Mouse (Mus musculus) CD4-positive, CD25-positive, alpha-beta regulatory T cell, adult 4 months (primary cell): Measurements from ENCODE around the gene Slc6a5. TPM values are rescaled to one million over a fixed set of nuclear protein-coding genes. Genes with fewer than 3 reads are reported as not detected.
"Not testable (repeated sequence)": the region's sequence is repeated elsewhere in the genome, so short reads cannot be mapped to it uniquely, and the experiment has no call there.

ENCODE experiments used
- ATAC-seq: one replicate; pipeline ENCODE4 v1.8.0; 2017
- polyA plus RNA-seq, 2 experiments: library from polyadenylated mRNA; unstranded; fragments of 100-300 nt; shearing (Covaris generic); gene quantifications; one replicate each; pipeline ENCODE4 v1.2.1; 2017

Slc6a5 gene
- polyA plus RNA-seq, 2 experiments from 2014 or later, result not detected

- ATAC-seq, result no peak
Measured at GRCm38 (mm10) chr7:49913728-49914328, 3.9 kb downstream of the Slc6a5 start.

GRCm38 (mm10) chr7:49914946-49915345, 5.0 kb downstream of the Slc6a5 start:
- ATAC-seq, result no peak

- ATAC-seq, result no peak
Measured at GRCm38 (mm10) chr7:49915471-49915870, 5.5 kb downstream of the Slc6a5 start.

GRCm38 (mm10) chr7:49919494-49919893, 9.5 kb downstream of the Slc6a5 start:
- no peak for ATAC-seq

- no peak for ATAC-seq
Measured at GRCm38 (mm10) chr7:49920751-49921150, 10.8 kb downstream of the Slc6a5 start.

- no peak for ATAC-seq
Measured at GRCm38 (mm10) chr7:49922928-49923327, 13.0 kb downstream of the Slc6a5 start.

GRCm38 (mm10) chr7:49923376-49923775, 13.4 kb downstream of the Slc6a5 start:
- ATAC-seq, result peak; percentile 94

GRCm38 (mm10) chr7:49928571-49928970, 18.6 kb downstream of the Slc6a5 start:
- ATAC-seq, result no peak

GRCm38 (mm10) chr7:49929999-49930398, 20.1 kb downstream of the Slc6a5 start:
- no peak for ATAC-seq

- ATAC-seq, result not testable (repeated sequence)
Measured at GRCm38 (mm10) chr7:49933386-49934115, 23.6 kb downstream of the Slc6a5 start.

- no peak for ATAC-seq
Measured at GRCm38 (mm10) chr7:49936821-49937220, 26.9 kb downstream of the Slc6a5 start.

GRCm38 (mm10) chr7:49942023-49942422, 32.1 kb downstream of the Slc6a5 start:
- no peak for ATAC-seq

GRCm38 (mm10) chr7:49942490-49942889, 32.5 kb downstream of the Slc6a5 start:
- no peak for ATAC-seq

- no peak for ATAC-seq
Measured at GRCm38 (mm10) chr7:49946691-49947090, 36.7 kb downstream of the Slc6a5 start.

GRCm38 (mm10) chr7:49953546-49954181, 43.7 kb downstream of the Slc6a5 start:
- ATAC-seq, result no peak

GRCm38 (mm10) chr7:49954834-49955233, 44.9 kb downstream of the Slc6a5 start:
- no peak for ATAC-seq

- ATAC-seq, result no peak
Measured at GRCm38 (mm10) chr7:49957142-49957541, 47.2 kb downstream of the Slc6a5 start.

GRCm38 (mm10) chr7:49963764-49964163, 53.8 kb downstream of the Slc6a5 start:
- no peak for ATAC-seq

GRCm38 (mm10) chr7:49969516-49969915, 59.6 kb downstream of the Slc6a5 start:
- ATAC-seq, result no peak

GRCm38 (mm10) chr7:49974841-49975440, 65.0 kb downstream of the Slc6a5 start, which contains the start of gene Nell1:
Nell1 (plus strand) TSS chr7:49974864.
- ATAC-seq, result no peak

- ATAC-seq, result no peak
Measured at GRCm38 (mm10) chr7:49975441-49976121, 65.6 kb downstream of the Slc6a5 start.

- ATAC-seq, result no peak
Measured at GRCm38 (mm10) chr7:49981511-49982227, 71.7 kb downstream of the Slc6a5 start.
